Mouse (Mus musculus) fibroblast of lung, adult 2 months (primary cell): ENCODE measurements around the gene Cecr2.
"Not testable (repeated sequence)": the region's sequence is repeated elsewhere in the genome, so short reads cannot be mapped to it uniquely, and the experiment has no call there.

Source experiments
- DNase-seq: peaks from one replicate; pipeline ENCODE4 v3.0.0-alpha.2; 2011; ENCODE audit warnings: low read depth

The Cecr2 gene

DNA sequence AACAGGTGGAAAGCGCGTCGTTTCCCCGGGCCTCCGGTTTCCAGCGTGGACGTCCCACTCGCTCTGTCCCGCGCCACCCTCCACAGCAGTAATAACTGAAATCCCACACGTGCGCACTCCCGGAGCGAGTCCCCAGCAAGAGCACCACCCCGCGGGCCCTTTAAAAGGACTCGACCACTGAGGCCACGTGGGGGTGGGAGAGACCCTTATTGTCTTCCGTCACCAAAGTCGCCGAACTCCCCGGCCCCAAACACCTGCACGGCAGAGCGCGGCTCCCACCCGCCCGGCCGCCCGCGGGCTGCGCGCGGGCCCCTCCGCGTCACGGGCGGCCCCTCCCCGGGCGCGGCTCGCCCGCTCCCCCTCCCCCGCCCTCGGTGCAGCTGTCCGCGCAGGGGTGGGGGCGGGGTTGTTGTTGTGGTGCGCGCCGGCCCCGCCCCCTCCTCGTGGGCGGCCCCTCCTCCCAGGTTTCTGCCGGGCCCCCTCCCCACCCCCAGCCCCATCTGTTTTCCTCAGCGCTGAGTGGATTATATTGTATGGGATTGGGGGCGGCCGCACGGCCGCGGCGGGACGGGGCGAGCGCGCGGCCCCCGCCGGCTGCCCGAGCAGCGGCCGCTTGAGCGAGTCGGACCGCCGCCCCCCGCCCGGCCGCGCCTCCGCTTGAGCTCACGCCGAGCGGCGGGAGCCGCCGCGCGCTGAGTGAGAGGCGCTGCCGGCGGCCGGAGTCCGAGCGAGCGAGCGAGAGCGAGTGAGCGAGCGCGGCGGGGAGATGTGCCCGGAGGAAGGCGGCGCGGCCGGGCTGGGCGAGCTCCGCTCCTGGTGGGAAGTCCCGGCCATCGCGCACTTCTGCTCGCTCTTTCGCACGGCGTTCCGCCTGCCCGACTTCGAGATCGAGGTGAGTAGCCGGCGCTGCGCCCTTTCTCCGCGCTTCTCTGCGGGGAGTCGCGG lies at the start of gene Cecr2:
Gene Cecr2, plus strand, starts transcription at position 554 of the 945 bp plus-strand sequence.
- no peak for DNase-seq

GRCm38 (mm10) chr6:120617586-120617985 lies 48.6 kb upstream of the Cecr2 start:
- no peak for DNase-seq

GRCm38 (mm10) chr6:120618518-120619402 lies 47.4 kb upstream of the Cecr2 start:
- DNase-seq = no peak

DNA sequence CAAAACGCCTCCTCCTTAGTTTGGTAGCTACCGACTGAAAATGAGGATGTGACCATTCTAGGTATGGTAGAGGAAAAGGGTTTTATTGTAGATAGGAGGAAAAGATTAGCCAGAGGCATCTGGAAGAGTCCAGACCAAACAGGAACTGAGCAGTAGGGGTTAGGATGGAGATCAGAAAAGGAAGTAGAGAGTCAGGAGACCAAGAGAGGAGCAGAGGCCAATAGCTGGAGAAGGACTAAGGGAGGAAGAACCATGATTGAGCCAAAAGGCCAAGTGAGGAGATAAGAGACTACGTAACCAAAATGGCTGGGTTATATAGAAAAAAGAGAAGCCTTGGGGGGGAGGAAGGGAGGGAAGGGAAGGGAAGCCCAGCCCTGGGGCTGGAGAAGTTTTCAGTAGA lies 46.0 kb upstream of the Cecr2 start:
- DNase-seq = no peak

- no peak for DNase-seq
These were observed 41.1 kb upstream of the Cecr2 start for GRCm38 (mm10) chr6:120625081-120625480.

DNA sequence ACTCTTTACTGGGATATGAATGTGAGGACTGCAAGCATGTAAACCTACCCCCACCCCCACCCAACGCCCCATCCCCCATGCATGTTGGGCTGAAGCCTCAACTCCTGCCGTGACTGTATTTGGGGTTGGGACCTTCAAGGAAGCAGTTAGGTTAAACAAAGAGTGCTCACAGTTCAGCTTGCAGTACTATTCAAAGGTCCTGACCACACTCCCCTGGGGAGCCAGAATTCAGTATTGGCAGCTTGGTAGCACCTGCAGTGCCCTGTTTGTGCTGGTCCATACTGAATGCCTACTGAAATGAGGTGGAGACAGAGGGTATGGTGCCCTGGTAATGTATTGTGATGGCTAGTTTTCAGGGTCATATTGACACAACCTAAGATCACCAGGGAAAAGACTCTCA lies 39.1 kb upstream of the Cecr2 start:
- DNase-seq = no peak

- DNase-seq = no peak
These were observed 37.2 kb upstream of the Cecr2 start for GRCm38 (mm10) chr6:120628963-120629362.

GRCm38 (mm10) chr6:120635391-120636028 lies 30.7 kb upstream of the Cecr2 start:
- no peak for DNase-seq

DNA sequence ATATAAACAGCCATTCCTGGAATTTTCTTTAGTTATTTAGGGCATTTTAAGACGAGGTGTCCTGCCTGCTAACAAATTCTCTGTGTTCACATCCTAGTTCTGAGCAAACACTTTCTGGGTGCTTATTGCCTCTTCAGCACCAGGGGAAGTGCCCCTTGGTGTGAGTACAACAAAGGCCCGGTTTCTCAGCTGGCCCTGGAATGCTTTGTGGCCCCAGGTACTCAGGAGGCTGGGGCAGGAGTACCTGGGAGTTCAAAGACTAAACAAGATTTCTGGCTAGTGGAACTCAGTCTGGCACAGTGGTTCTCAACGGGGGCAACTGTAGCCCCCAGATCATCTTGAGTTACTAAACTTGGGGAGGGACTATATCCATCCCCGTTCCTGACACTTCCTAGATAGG lies 26.6 kb upstream of the Cecr2 start:
- no peak for DNase-seq

- no peak for DNase-seq
These were observed 24.2 kb upstream of the Cecr2 start for GRCm38 (mm10) chr6:120641866-120642378.

- no peak for DNase-seq
These were observed 22.4 kb upstream of the Cecr2 start for GRCm38 (mm10) chr6:120643776-120644175.

GRCm38 (mm10) chr6:120644346-120645299 lies 21.5 kb upstream of the Cecr2 start:
- DNase-seq = no peak

- DNase-seq = not testable (repeated sequence)
These were observed 18.7 kb upstream of the Cecr2 start for GRCm38 (mm10) chr6:120647246-120648028.

DNA sequence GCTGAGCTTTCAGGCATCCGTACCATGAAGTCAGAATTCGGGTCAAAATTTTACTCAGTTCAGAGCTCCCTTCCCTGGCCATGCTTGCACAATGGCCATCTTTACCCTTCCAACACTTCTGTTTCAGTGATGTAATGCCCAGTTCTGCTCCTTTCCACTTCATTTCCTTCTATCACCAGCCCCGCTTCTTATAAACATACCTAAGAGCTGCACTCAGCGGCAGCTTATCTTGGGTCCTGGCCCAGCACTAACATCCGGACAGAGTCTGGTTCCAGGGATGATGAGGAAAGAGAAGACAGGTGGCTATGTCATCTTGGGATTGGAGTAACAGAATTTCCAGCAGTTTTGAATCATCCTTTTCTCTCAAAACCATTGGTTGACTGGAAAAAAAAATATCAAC lies 18.0 kb upstream of the Cecr2 start:
- no peak for DNase-seq

DNA sequence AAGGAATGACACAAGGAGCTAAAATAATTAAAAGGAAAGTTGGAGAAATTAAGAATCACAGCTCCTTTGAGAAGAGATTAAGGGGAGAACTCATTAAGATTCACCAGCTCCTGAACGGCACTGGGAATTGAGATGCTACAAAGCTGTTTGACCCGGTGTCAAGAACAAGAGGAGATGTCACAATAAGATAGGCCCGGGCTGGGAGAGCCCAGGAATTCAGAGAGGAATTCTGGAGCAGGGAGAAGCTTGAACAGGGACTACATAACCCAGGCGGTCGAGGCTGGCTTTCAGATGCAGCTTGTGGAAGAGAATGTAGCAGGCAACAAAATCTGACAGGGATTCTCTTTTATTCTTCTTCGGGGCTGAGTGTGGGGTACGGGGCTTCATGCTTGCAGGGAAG lies 13.5 kb upstream of the Cecr2 start:
- no peak for DNase-seq

DNA sequence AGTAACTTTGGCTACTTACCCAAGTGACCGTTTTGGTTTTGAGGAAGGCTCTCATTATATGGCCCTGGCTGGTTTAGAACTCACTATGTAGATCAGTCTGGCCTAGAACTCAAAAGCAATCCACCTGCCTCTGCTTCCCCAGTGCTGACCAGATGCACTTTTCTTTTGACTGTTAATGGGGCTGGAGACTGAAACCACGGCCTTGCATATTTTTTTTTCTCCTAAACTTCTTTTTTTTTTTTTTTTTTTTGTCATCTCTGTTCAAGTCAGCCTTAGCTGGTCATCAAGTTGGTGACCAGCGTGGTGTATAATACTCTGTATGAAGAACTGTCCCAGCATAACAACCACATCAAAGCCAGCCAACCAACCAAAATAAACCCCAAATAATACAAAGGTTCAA lies 10.5 kb upstream of the Cecr2 start:
- no peak for DNase-seq

DNA sequence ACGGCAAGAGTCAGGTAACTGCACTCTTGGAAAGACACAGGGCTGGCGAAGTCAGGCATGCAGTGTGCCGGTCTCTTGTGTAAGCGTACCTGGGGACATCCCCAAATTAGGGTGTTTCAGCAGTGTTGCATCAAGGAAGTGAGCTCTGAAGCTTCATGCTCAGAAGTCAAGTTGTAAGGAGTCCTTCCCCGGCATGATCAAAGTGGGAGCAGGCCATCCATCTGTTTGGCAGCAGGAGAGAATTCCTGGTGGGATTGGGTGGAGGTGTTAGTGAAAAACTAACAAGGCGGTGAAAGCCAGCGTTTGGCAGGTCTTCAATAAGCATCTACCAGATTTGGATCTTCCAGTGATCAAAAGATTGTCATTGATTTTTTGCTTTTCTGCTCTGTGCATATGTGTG lies 7.3 kb upstream of the Cecr2 start:
- DNase-seq = no peak

DNA sequence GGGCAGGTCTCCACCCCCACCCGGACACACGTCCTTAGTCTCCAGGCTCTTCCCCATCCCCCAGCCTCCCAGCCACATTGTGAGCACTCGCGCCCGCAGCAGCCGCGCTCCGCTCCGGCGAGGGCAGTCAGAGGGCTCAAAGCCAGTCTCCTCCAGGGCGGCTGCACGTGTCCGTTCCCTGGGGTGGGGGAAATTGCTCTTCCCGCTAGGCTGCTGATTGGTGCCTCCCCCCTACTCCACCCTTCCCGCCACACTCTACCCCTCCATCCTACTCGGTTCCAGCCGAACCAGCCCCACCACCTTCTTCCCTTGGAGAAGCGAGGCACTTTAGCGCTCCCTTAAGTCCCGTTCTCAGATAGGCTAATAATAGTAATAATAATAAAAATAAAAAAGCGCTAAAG lies 754 bp upstream of the Cecr2 start:
- no peak for DNase-seq

GRCm38 (mm10) chr6:120666761-120667421 lies 722 bp downstream of the Cecr2 start:
- DNase-seq = no peak

DNA sequence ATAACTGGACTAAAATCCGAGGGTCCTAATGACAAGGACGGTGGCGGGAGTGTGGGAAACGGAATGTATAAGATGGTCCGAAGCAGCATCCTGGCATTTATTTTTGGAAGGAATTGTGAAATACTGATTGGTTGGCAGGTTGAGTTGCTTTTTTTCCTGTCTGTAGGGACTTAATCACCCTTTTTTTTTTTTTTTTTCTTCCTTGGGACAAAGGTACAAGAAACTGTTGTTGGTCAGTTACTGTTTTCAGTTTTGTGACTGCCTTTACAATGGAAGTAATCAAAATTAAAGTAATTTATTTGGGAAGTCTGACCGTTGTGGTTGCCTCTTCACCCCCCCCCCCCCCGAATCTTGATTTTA lies 1.2 kb downstream of the Cecr2 start:
- no peak for DNase-seq
